Mouse (Mus musculus) heart, embryonic 14.5 days (tissue): ENCODE measurements around the gene Lrrc3b. TPM values are rescaled to one million over a fixed set of nuclear protein-coding genes. Genes with fewer than 3 reads are reported as not detected.

ENCODE experiments used
- ATAC-seq: fragments of 200-750 bp; cut with Nextera tagmentation; 2 replicates; pipeline ENCODE4 v1.8.0; 2017; ENCODE audit warnings: low read depth, moderate TSS enrichment; ENCODE audit not compliant: insufficient number of reproducible peaks, insufficient read depth, low FRiP score
- H3K27ac ChIP-seq, 2 experiments: fragments of 200-500 bp in 1 of 2; fragments of 300-500 bp in 1 of 2; sonication (generic) in 1 of 2; replicated peaks in 1 of 2; 2 replicates each; pipeline ENCODE4 v1.5.1; 2012 to 2014; ENCODE audit warnings: low read depth in 2 of 2, low read length in 2 of 2, control low read depth in 1 of 2, mild to moderate bottlenecking in 1 of 2, mixed read lengths in 1 of 2; ENCODE audit not compliant: control insufficient read depth in 1 of 2, insufficient read depth in 1 of 2
- H3K27me3 ChIP-seq: fragments of 300-500 bp; sonication (generic); 2 replicates; pipeline ENCODE4 v1.6.1; 2014; ENCODE audit warnings: mild to moderate bottlenecking, low read length, control low read depth; ENCODE audit not compliant: control insufficient read depth, insufficient read depth
- H3K36me3 ChIP-seq: fragments of 300-500 bp; sonication (generic); 2 replicates; pipeline ENCODE4 v1.6.1; 2014; ENCODE audit warnings: mild to moderate bottlenecking, control low read depth, low read length, mixed read lengths; ENCODE audit not compliant: control insufficient read depth, insufficient read depth
- H3K4me1 ChIP-seq, 2 experiments: fragments of 200-500 bp in 1 of 2; fragments of 300-500 bp in 1 of 2; sonication (generic) in 1 of 2; 2 replicates each; pipeline ENCODE4 v1.6.1; 2012 to 2014; ENCODE audit warnings: low read length in 2 of 2, control low read depth in 1 of 2, mixed read lengths in 1 of 2; ENCODE audit not compliant: control insufficient read depth in 2 of 2, insufficient read depth in 2 of 2
- H3K4me2 ChIP-seq: fragments of 300-500 bp; sonication (generic); 2 replicates; pipeline ENCODE4 v1.6.1; 2014; ENCODE audit warnings: mild to moderate bottlenecking, low read length
- H3K4me3 ChIP-seq, 2 experiments: fragments of 200-500 bp in 1 of 2; fragments of 300-500 bp in 1 of 2; sonication (generic) in 1 of 2; 2 replicates each; pipeline ENCODE4 v1.5.1; 2012 to 2014; ENCODE audit warnings: low read length in 2 of 2, mild to moderate bottlenecking in 2 of 2, control low read depth in 1 of 2, low read depth in 1 of 2, moderate library complexity in 1 of 2; ENCODE audit not compliant: control insufficient read depth in 1 of 2, insufficient read depth in 1 of 2
- H3K9ac ChIP-seq: fragments of 300-500 bp; sonication (generic); 2 replicates; pipeline ENCODE4 v1.6.1; 2014; ENCODE audit warnings: mild to moderate bottlenecking, low read length
- H3K9me3 ChIP-seq: fragments of 300-500 bp; sonication (generic); 2 replicates; pipeline ENCODE4 v1.6.1; 2016; ENCODE audit warnings: low read length, control low read depth; ENCODE audit not compliant: control insufficient read depth
- WGBS: fragments of 180-500 bp; shearing (Covaris S2); extraction: QIAGEN DNeasy Blood & Tissue Kit; methylation state at CpG from one replicate; pipeline ENCODE4 v1.1.7; 2014; 5-methylcytosine and 5-hydroxymethylcytosine counted together
- polyA plus RNA-seq: library from polyadenylated mRNA; unstranded; fragments of >200 nt; fragmentation: Nextera tagmentation; extraction: Ambion mirVana; gene quantifications from 2 replicates; pipeline ENCODE4 v1.2.1, GENCODE M21; 2014

The Lrrc3b gene
- polyA plus RNA-seq, 1 experiment from 2014 or later: 9.3 TPM

- no peaks in the 10 kb centered on the region for H3K36me3 ChIP-seq
- WGBS: 85% methylated on average over 1 of the region's 1 CpGs
- ATAC-seq: no peak
Measured at GRCm38 (mm10) chr14:15421624-15422023, 17.2 kb downstream of the Lrrc3b start.

GRCm38 (mm10) chr14:15410686-15411534 lies 27.9 kb downstream of the Lrrc3b start:
- no peaks in the 10 kb centered on the region for H3K36me3 ChIP-seq

More at GRCm38 (mm10) chr14:15421624-15422023, 17.2 kb downstream of the Lrrc3b start:
- no peaks in the 10 kb centered on the region for H3K9me3 ChIP-seq
- no peak overlapping the region for H3K9ac ChIP-seq
- no peak overlapping the region for H3K27ac ChIP-seq
- H3K4me2 ChIP-seq: no peak overlapping the region
- H3K4me1 ChIP-seq: no peaks in the 10 kb centered on the region
- no peak overlapping the region for H3K4me3 ChIP-seq
- no peaks in the 10 kb centered on the region for H3K27me3 ChIP-seq

GRCm38 (mm10) chr14:15385536-15385935 lies 53.3 kb downstream of the Lrrc3b start:
- Histone ChIP-seq H3K4me3 (no peak overlapping the region), H3K27me3 (no peaks in the 10 kb centered on the region), H3K9ac (no peak overlapping the region), H3K4me2 (no peak overlapping the region), H3K27ac (no peak overlapping the region), H3K4me1 (peaks cover 0 to 2% of the 10 kb centered on the region in 2 experiments; a peak in 1 of 4 replicates), H3K36me3 (no peaks in the 10 kb centered on the region), H3K9me3 (no peaks in the 10 kb centered on the region)
- 52% methylated on average over 2 of the region's 2 CpGs for WGBS
- no peak for ATAC-seq

More at GRCm38 (mm10) chr14:15410686-15411534, 27.9 kb downstream of the Lrrc3b start:
- no peaks in the 10 kb centered on the region for H3K27me3 ChIP-seq
- no peaks in the 10 kb centered on the region; a peak in 1 of 4 replicates for H3K4me1 ChIP-seq
- 68% methylated on average over 8 of the region's 8 CpGs for WGBS
- no peak for ATAC-seq
- no peak overlapping the region for H3K9ac ChIP-seq
- no peak overlapping the region for H3K27ac ChIP-seq
- no peak overlapping the region for H3K4me3 ChIP-seq
- H3K9me3 ChIP-seq: no peaks in the 10 kb centered on the region
- no peak overlapping the region for H3K4me2 ChIP-seq

- Histone ChIP-seq H3K27me3 (no peaks in the 10 kb centered on the region), H3K9me3 (no peaks in the 10 kb centered on the region), H3K36me3 (no peaks in the 10 kb centered on the region), H3K4me3 (no peak overlapping the region), H3K4me1 (peaks cover 0 to 2% of the 10 kb centered on the region in 2 experiments; a peak in 1 of 4 replicates), H3K4me2 (no peak overlapping the region), H3K27ac (no peak overlapping the region), H3K9ac (no peak overlapping the region)
- 77% methylated on average over 2 of the region's 2 CpGs for WGBS
- ATAC-seq: no peak
Measured at GRCm38 (mm10) chr14:15384972-15385371, 53.8 kb downstream of the Lrrc3b start.

GRCm38 (mm10) chr14:15384532-15384931 lies 54.3 kb downstream of the Lrrc3b start:
- Histone ChIP-seq H3K9me3 (no peaks in the 10 kb centered on the region), H3K27ac (no peak overlapping the region), H3K4me3 (no peak overlapping the region), H3K4me1 (peaks cover 0 to 2% of the 10 kb centered on the region in 2 experiments; a peak in 1 of 4 replicates), H3K4me2 (no peak overlapping the region), H3K36me3 (no peaks in the 10 kb centered on the region), H3K27me3 (no peaks in the 10 kb centered on the region), H3K9ac (no peak overlapping the region)
- WGBS: 28% methylated on average over 5 of the region's 5 CpGs
- ATAC-seq: no peak

- Histone ChIP-seq H3K4me2 (no peak overlapping the region), H3K36me3 (no peaks in the 10 kb centered on the region), H3K4me1 (peaks cover 0 to 2% of the 10 kb centered on the region in 2 experiments; a peak in 1 of 4 replicates), H3K9me3 (no peaks in the 10 kb centered on the region), H3K9ac (no peak overlapping the region), H3K4me3 (no peak overlapping the region), H3K27me3 (no peaks in the 10 kb centered on the region), H3K27ac (no peak overlapping the region)
- no peak for ATAC-seq
- WGBS: 36% methylated on average over 2 of the region's 2 CpGs
Measured at GRCm38 (mm10) chr14:15383133-15383532, 55.7 kb downstream of the Lrrc3b start.

GRCm38 (mm10) chr14:15377368-15377767 lies 61.4 kb downstream of the Lrrc3b start:
- WGBS: 71% methylated on average over 2 of the region's 2 CpGs
- Histone ChIP-seq H3K27ac (no peak overlapping the region), H3K4me3 (no peak overlapping the region), H3K9ac (no peak overlapping the region), H3K27me3 (no peaks in the 10 kb centered on the region), H3K36me3 (no peaks in the 10 kb centered on the region), H3K4me1 (peaks cover 4 to 9% of the 10 kb centered on the region in 2 experiments), H3K4me2 (no peak overlapping the region), H3K9me3 (no peaks in the 10 kb centered on the region)
- ATAC-seq: no peak
